Mouse (Mus musculus) inflammation-experienced regulatory T-cells, adult 16 weeks (primary cell): ENCODE measurements around the gene Cts3. TPM values are rescaled to one million over a fixed set of nuclear protein-coding genes. Genes with fewer than 3 reads are reported as not detected.

Source experiments
- polyA plus RNA-seq: library from polyadenylated mRNA; unstranded; fragments of 100-300 nt; shearing (Covaris generic); gene quantifications from one replicate; pipeline ENCODE4 v1.2.1, GENCODE M21; 2017

The Cts3 gene
- polyA plus RNA-seq: not detected

DNA sequence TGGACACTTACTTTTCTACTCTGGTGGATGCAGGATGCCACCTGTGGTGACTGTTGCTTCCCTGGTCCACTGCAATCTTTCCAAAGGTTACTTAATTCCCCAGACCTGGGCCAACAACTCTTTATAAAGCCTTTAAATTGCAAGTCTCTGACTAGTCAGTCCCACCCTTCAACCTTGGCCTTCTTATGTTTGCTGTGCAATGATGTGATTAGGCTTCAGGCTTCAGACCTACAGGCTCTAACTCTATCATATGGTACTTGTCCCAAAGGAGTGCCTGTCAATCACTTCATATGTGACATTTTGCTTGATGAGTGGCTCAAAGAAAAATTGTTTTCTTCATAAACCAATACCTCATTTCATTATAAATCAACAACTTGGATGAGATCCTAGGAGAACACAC lies at the start of gene Cts3:
Cts3 (minus strand) TSS at position 101 of the 400 bp plus-strand sequence.

GRCm38 (mm10) chr13:61568074-61568473 lies 1.9 kb downstream of the Cts3 start, which contains the start of gene Gm49352:
Gene Gm49352 (minus strand): TSS chr13:61568174.

GRCm38 (mm10) chr13:61541631-61542030 lies 28.3 kb downstream of the Cts3 start, which contains the start of gene Ctsm:
Gene Ctsm (minus strand): TSS chr13:61541839.

Other genes with a start within 250 kb of the Cts3 start
- not detected for gene Cts7, start 211.9 kb downstream of the Cts3 start, polyA plus RNA-seq
- not detected for gene Ctsm, start 28.3 kb downstream of the Cts3 start, polyA plus RNA-seq
- not detected for gene Gm49352, start 2.0 kb downstream of the Cts3 start, polyA plus RNA-seq